Mouse (Mus musculus): ENCODE measurements around the gene Hist1h2ak. TPM values are rescaled to one million over a fixed set of nuclear protein-coding genes. Genes with fewer than 3 reads are reported as not detected.

Hist1h2ak gene
- polyA plus RNA-seq, 1 experiment = 26.4 TPM

GRCm38 (mm10) chr13:21715131-21715863, 38.3 kb downstream of the Hist1h2ak start:
- DNase-seq (ENCODE audit: low read depth) = peak; percentile 60
- no peak for TF ChIP-seq POLR2A (IDR thresholded peaks at IDR 0.05; ENCODE audit: borderline replicate concordance, extremely low read depth, insufficient read depth, insufficient read length, poor library complexity, severe bottlenecking)
- TF ChIP-seq CTCF (IDR thresholded peaks at IDR 0.05; ENCODE audit: borderline replicate concordance, extremely low read depth, insufficient read depth, insufficient read length) = no peak

- DNase-seq (ENCODE audit: low read depth) = peak; percentile 88
These were observed 38.9 kb downstream of the Hist1h2ak start for GRCm38 (mm10) chr13:21714725-21715124.

GRCm38 (mm10) chr13:21711698-21712097, 41.9 kb downstream of the Hist1h2ak start:
- DNase-seq (ENCODE audit: low read depth) = no peak
- TF ChIP-seq CTCF (IDR thresholded peaks at IDR 0.05; ENCODE audit: borderline replicate concordance, extremely low read depth, insufficient read depth, insufficient read length) (no peak), POLR2A (IDR thresholded peaks at IDR 0.05; ENCODE audit: borderline replicate concordance, extremely low read depth, insufficient read depth, insufficient read length, poor library complexity, severe bottlenecking) (no peak)

More at GRCm38 (mm10) chr13:21714725-21715124, 38.9 kb downstream of the Hist1h2ak start:
- TF ChIP-seq POLR2A (IDR thresholded peaks at IDR 0.05; ENCODE audit: borderline replicate concordance, extremely low read depth, insufficient read depth, insufficient read length, poor library complexity, severe bottlenecking) = no peak
- peak; percentile 74 for TF ChIP-seq CTCF (IDR thresholded peaks at IDR 0.05; ENCODE audit: borderline replicate concordance, extremely low read depth, insufficient read depth, insufficient read length)

GRCm38 (mm10) chr13:21710821-21711525, 42.7 kb downstream of the Hist1h2ak start:
- no peak for TF ChIP-seq CTCF (IDR thresholded peaks at IDR 0.05; ENCODE audit: borderline replicate concordance, extremely low read depth, insufficient read depth, insufficient read length)
- no peak for TF ChIP-seq POLR2A (IDR thresholded peaks at IDR 0.05; ENCODE audit: borderline replicate concordance, extremely low read depth, insufficient read depth, insufficient read length, poor library complexity, severe bottlenecking)

GRCm38 (mm10) chr13:21710031-21710711, 43.5 kb downstream of the Hist1h2ak start:
- TF ChIP-seq CTCF (IDR thresholded peaks at IDR 0.05; ENCODE audit: borderline replicate concordance, extremely low read depth, insufficient read depth, insufficient read length) (peak; percentile 81), POLR2A (IDR thresholded peaks at IDR 0.05; ENCODE audit: borderline replicate concordance, extremely low read depth, insufficient read depth, insufficient read length, poor library complexity, severe bottlenecking) (no peak)
- peak; percentile 92 for DNase-seq (ENCODE audit: low read depth)

More at GRCm38 (mm10) chr13:21710821-21711525, 42.7 kb downstream of the Hist1h2ak start:
- peak; percentile 88 for DNase-seq (ENCODE audit: low read depth)

- DNase-seq (ENCODE audit: low read depth) = no peak
- TF ChIP-seq POLR2A (IDR thresholded peaks at IDR 0.05; ENCODE audit: borderline replicate concordance, extremely low read depth, insufficient read depth, insufficient read length, poor library complexity, severe bottlenecking) (no peak), CTCF (IDR thresholded peaks at IDR 0.05; ENCODE audit: borderline replicate concordance, extremely low read depth, insufficient read depth, insufficient read length) (no peak)
These were observed 47.0 kb downstream of the Hist1h2ak start for GRCm38 (mm10) chr13:21706669-21707068.

Other genes starting within 250 kb of the Hist1h2ak start
- 11.4 and 12.0 TPM in 2 replicates for gene Zkscan8, start 222.7 kb downstream of the Hist1h2ak start, polyA plus RNA-seq (2012; rRNA removed)
- not detected in 2 replicates for gene Olfr1366, start 211.0 kb downstream of the Hist1h2ak start, polyA plus RNA-seq (2012; rRNA removed)
- gene Olfr1535, start 193.9 kb downstream of the Hist1h2ak start, polyA plus RNA-seq (2012; rRNA removed) = not detected in 2 replicates
- not detected in 2 replicates for gene Olfr1364, start 172.1 kb downstream of the Hist1h2ak start, polyA plus RNA-seq (2012; rRNA removed)
- gene Olfr1362, start 139.8 kb downstream of the Hist1h2ak start, polyA plus RNA-seq (2012; rRNA removed) = not detected in 2 replicates
- gene Olfr11, start 111.3 kb downstream of the Hist1h2ak start, polyA plus RNA-seq (2012; rRNA removed) = not detected in 2 replicates
- gene Olfr1361, start 90.4 kb downstream of the Hist1h2ak start, polyA plus RNA-seq (2012; rRNA removed) = not detected in 2 replicates
- not detected in 2 replicates for gene Olfr1360, start 76.4 kb downstream of the Hist1h2ak start, polyA plus RNA-seq (2012; rRNA removed)
- not detected in 2 replicates for gene Olfr1359, start 55.7 kb downstream of the Hist1h2ak start, polyA plus RNA-seq (2012; rRNA removed)
- 11.3 and 14.5 TPM in 2 replicates for gene Hist1h2bl, start 37.7 kb downstream of the Hist1h2ak start, polyA plus RNA-seq (2012; rRNA removed)
- 14.3 and 24.3 TPM in 2 replicates for gene Hist1h2ai, start 37.4 kb downstream of the Hist1h2ak start, polyA plus RNA-seq (2012; rRNA removed)
- 39.0 and 49.4 TPM in 2 replicates for gene Hist1h3h, start 36.2 kb downstream of the Hist1h2ak start, polyA plus RNA-seq (2012; rRNA removed)
- 17.0 and 18.2 TPM in 2 replicates for gene Hist1h2bm, start 31.8 kb downstream of the Hist1h2ak start, polyA plus RNA-seq (2012; rRNA removed)
- 17.8 and 19.9 TPM in 2 replicates for gene Hist1h4j, start 18.8 kb downstream of the Hist1h2ak start, polyA plus RNA-seq (2012; rRNA removed)
- gene Hist1h4k, start 3.3 kb downstream of the Hist1h2ak start, polyA plus RNA-seq (2012; rRNA removed) = 20.2 and 29.6 TPM in 2 replicates
- gene Hist1h2bn, start 296 bp upstream of the Hist1h2ak start, polyA plus RNA-seq (2012; rRNA removed) = 13.5 and 30.8 TPM in 2 replicates
- gene Hist1h1b, start 26.8 kb upstream of the Hist1h2ak start, polyA plus RNA-seq (2012; rRNA removed) = 4.3 and 4.5 TPM in 2 replicates
- 35.6 and 40.1 TPM in 2 replicates for gene Hist1h3i, start 29.5 kb upstream of the Hist1h2ak start, polyA plus RNA-seq (2012; rRNA removed)
- gene Hist1h2an, start 33.4 kb upstream of the Hist1h2ak start, polyA plus RNA-seq (2012; rRNA removed) = 8.8 and 12.7 TPM in 2 replicates
- 2.5 TPM in 2 replicates for gene Hist1h2bp, start 33.6 kb upstream of the Hist1h2ak start, polyA plus RNA-seq (2012; rRNA removed)
- gene Hist1h2bq, start 56.4 kb upstream of the Hist1h2ak start, polyA plus RNA-seq (2012; rRNA removed) = 12.6 and 16.3 TPM in 2 replicates
- not detected in 2 replicates for gene Hist1h2ao, start 56.6 kb upstream of the Hist1h2ak start, polyA plus RNA-seq (2012; rRNA removed)
- not detected in 2 replicates for gene Hist1h4m, start 57.9 kb upstream of the Hist1h2ak start, polyA plus RNA-seq (2012; rRNA removed)
- gene Hist1h4n, start 78.4 kb upstream of the Hist1h2ak start, polyA plus RNA-seq (2012; rRNA removed) = 25.9 and 58.6 TPM in 2 replicates
- 71.3 and 78.4 TPM in 2 replicates for gene Hist1h2ap, start 79.7 kb upstream of the Hist1h2ak start, polyA plus RNA-seq (2012; rRNA removed)
- gene Hist1h2br, start 79.9 kb upstream of the Hist1h2ak start, polyA plus RNA-seq (2012; rRNA removed) = 5.6 and 6.6 TPM in 2 replicates
- 14.5 and 14.9 TPM in 2 replicates for gene Zfp184, start 191.3 kb upstream of the Hist1h2ak start, polyA plus RNA-seq (2012; rRNA removed)
- 0.04 TPM in 1 of 2 replicates, not detected in the other for gene Pom121l2, start 227.4 kb upstream of the Hist1h2ak start, polyA plus RNA-seq (2012; rRNA removed)